Mouse (Mus musculus) Muller cell, postnatal 12 days (primary cell): ENCODE data around the gene Pdlim7.
A peak's percentile ranks its signal among the peaks of the same experiment; 100 is the strongest.

Source experiments
- DNase-seq: peaks from one replicate; pipeline ENCODE4 v3.0.0-alpha.2; 2015; ENCODE audit errors: inconsistent ontology term

Gene Pdlim7

DNA sequence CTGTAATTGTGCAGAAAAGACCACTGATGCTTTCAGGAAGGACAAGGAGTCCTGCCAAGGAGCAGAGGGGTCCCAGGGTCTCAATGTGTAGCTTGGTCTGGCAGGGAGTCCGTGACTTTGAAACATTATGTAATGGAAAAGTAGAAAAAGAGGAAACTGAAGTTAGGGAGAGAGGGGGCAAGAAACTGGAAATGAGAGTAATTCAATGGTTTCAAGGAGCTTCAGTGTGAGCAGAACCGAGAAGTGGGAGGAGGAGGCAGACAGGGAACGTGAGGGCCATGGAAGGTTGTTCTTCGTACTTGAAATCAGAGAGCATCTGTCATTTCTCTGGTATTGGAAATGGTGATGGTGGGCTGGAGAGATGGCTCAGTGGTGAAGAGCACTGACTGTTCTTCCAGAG is 6.1 kb upstream of the Pdlim7 start:
- DNase-seq: no peak

DNA sequence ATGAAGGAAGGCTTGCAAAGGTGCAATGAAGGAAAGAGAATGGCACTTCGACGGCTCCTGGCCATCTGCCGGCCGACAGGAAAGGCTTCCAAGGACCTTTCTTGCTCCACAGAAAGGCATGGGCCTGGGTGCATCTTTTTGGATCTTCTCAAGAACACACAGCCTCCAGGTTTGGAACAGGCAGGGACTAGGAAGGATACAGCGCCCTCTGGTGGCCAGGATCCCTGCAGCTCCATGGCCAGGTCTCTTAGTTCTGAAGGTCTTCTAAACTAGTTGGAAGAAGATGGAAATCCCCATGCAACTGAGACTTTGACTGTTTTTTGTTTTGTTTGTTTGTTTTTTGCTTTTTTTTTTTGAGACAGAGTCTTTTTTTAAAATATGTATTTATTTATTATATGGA is 3.5 kb upstream of the Pdlim7 start:
- DNase-seq: peak; percentile 77

DNA sequence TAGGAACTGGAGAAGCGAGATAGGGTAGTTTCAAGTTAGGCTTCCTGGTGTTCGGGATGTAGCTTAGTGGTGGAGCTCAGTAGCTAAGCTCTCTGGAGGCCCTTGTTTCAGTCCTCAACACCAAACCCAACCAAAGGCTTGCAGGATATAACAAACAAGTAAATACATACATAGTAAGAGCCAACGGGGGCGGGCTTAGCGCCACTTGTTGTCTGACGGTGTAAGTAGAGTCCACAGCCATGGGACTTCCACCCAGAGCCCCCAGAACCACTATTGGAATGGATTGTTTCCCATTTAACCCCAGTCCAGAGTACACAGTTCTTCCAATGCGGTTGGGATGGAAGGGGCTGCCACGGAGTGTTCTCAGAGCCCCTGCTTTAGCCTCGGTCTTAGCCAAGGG is 352 bp upstream of the Pdlim7 start:
- DNase-seq: no peak

DNA sequence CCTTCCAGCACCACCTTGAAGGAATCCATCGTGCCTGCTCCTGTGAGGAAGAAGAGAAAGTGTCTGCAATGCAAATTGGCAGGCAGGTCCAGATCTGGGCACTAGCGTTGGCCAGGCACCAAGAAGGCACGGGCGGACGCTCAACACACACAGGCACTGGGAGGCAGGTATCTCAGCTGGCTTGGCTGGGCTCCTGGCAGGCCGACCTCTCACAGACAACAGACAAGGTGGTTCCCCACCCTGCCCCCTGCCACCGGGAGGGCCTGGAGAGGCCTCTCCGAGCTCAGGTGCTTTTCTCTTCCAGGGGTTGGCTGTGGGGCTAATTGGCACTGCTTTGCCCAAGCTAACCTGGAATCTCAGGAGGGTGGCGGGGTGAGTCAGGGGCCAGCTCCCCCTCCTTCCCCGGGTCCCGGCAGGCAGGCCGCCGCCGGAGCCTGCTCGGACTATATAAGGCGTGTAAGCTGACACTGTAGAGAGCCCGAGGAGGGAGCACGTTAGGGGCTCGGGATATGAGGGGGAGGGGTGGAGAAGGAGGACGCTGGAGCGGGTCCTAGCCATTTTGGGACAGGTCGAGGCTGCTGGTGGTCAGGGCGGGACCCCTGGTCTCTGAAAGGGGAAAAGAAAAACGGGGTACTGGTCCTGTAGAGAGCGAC is 971 bp downstream of the Pdlim7 start:
- peak; percentile 81 for DNase-seq

DNA sequence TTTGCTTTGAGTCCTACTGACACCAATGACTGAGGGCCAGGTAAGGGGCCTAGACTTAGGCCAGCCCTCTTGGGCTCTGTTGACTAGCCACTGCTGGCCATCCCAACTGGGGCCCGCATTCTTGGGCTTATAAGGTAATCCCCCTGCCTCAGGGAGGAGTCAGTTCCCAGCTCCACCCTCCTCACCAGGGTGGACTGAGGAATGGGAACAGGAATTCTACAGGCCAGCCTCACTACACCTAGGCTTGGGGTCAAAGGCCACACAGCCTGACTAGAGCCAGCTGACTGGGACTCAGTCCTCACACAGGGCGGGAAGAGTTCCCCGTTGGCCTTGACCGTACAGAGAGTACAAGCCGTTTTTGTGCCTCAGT is 2.0 kb downstream of the Pdlim7 start:
- no peak for DNase-seq

DNA sequence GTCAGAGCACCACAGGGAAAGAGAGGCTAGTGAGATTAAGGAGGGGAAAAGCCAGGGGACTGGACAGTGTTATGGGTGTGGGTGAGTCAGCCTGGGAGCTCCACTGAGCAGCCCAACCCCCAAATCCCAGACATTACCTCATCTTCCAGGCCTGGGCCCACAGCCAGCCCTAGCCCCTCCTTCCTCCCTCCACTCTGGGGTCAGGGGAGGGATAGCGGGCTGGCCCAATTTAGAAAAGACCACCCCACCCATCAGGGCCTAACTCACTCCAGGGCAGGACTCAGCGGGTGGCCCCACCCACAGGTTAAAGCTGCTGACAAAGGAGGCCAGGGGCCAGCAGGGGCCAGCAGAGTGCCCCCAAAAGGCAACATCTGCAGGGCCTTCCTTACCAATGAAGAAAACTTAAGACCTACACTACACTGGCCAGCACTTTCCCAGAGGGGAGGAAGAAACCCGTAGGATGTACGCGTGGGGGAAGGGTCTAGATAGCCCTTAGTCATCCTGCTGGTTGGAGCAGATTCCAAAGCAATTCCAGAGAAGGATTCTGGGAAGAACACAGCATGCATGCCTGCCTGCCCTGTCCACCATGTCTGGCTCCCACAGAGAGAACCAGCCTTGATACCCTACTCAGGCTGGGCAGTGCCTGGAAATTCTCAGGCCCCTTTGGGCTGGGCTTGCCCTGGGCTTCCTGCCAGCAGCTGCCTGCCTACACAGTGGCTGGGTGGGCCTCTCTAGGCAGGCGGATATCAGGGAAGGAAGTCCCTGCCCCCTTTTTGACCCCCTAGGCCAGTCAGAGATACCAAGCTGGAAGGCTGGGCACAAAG is 2.6 kb downstream of the Pdlim7 start:
- peak; percentile 97 for DNase-seq

DNA sequence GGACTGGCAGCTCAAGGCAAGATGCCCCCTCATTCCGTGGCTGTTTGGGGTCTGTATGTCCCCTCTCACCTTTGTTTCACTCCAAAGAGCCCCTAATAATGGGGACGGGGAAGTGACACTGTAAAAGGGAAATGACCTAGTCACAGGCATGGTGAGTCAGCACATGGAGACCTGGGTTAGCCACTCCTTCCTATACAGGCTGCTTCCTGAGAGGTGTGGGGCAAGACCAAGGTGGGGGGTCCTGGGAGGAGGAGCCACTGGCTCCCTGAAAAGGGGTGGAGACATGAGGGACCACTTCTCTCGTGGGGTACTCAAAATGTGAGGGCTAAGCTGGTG is 3.2 kb downstream of the Pdlim7 start:
- DNase-seq: no peak

DNA sequence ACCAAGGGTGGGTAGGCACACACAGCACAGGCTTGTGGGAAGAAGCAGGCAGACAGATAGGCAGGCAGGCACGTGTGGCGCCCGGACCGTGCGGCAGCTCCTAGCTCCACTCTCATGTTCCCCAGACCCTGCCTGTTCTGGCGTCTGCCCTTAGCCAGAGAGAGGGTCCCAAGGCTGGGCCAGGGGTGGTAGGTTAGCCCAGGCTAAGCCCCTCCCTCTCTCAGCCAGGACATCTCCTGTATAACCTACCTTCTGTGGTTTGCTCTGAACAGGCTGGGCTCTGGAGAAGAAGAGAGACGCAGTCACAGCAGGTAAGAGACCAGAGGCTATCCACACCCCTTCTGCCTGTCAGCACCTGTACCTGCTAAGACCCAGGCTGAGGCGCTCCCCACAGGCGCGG is 4.9 kb downstream of the Pdlim7 start:
- DNase-seq: no peak

DNA sequence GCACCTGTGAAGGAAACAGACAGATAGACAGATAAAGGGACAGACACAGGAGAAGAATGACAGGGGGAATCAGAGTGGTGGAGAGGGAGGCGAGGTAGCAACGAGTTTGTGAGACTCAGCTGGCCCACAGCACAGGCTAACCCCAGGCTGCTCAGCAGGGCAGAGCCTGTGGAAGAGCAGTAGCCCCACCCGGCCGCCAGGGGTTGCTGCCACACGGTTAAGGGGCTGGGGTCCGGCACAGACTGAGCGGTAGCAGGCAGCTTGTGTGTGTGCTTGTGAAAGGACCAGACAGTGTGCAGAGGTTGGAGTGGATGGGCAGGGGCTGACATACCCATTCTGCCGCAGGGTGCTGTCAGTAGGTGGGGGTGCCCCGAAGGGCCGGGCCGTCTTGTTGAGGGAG is 5.6 kb downstream of the Pdlim7 start:
- DNase-seq: no peak

DNA sequence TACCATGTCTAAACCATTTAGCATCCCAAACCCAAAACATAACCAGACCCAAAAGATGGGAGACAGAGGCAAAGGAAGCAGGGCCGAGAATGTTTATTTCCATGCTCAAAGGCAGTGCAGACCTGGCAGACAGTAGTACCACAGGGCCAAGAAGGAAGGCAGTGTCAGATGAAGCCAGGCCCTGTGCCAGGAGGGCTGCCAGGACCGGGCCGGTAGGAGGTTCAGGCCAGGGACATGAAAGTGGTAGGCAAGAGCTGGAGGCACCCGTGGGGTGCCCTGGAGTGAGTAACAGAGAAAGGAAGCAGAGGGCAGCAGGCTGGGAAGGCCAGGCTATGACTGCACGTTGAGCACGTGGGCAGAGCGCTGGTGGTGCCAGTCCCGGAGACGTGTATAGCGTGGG is 6.8 kb downstream of the Pdlim7 start:
- peak; percentile 55 for DNase-seq

DNA sequence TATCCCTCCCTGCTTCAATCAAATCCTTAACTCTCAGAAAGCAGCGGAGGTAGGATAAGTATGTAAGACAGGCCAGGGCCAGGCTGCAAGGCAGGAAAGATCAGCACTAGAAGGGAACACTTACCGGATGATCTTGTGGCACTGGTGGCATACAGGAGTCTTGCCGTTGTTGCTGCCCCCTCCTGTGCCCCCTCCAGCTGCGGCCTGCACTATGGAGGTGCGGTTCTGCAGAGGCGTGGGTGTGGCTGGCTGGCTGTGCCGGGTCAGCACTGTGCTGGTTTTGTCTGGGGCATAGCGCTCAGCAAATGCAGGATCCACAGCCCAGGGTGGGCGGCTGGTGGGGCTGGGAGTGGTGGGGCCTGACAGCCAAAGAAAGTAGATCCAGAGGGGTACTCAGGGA is 7.7 kb downstream of the Pdlim7 start:
- no peak for DNase-seq

DNA sequence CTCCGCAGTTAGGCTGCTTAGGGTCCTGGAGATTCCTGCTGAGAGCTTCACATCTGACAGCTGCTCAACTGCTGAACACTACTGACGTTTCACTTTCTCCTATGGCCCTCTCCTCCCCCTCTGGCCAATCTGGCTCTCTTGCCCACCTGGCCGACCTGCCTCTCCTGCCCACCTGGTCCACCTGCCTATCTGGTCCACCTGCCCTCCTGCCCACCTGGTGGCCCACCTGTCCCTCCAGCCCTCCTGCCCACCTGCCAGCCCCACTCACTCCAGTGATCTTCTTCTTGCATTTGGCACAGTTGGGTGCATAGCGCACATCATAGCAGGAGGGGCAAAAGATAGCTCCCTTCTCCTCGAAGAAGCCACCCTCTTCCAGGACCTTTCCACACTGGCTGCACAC is 9.1 kb downstream of the Pdlim7 start:
- DNase-seq: no peak

DNA sequence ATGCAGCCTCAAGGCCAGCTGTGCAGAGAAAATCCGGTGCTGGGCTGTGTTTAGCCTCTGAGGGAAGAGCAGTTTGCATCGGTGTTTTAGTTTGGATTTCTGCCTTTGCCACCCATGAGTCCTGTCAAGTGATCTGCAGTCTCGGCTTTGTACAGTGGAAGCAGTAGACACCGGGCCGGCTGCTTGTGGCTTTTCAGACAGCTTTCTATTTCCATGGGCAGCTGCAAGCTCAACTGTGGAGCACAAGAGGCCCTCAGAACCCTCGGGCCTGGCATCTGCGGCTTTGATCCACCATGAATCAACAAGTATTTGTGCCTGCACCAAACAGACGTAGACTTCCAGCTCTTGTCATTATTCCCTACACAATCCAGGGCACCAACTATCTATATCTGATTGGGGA is 11.1 kb downstream of the Pdlim7 start:
- no peak for DNase-seq

DNA sequence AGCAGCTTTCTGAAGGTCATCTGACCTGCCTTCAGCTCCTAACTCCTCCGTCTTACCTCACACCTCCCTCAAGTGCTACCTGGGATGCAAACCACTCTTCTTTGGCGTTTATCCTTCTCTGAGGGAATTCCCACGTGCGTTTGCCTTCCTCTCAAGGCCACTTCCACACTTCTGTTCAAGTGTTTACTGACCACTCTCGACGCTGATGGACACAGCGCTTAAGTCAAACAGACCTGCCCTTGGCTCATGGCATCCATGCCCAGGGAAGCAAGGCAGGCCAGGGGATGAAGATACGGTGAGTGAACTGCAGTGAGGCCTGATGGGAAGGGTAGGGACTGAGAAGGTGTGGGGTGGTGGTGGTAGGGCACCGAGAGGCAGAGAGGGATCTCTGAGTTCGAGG is 12.9 kb downstream of the Pdlim7 start:
- no peak for DNase-seq

DNA sequence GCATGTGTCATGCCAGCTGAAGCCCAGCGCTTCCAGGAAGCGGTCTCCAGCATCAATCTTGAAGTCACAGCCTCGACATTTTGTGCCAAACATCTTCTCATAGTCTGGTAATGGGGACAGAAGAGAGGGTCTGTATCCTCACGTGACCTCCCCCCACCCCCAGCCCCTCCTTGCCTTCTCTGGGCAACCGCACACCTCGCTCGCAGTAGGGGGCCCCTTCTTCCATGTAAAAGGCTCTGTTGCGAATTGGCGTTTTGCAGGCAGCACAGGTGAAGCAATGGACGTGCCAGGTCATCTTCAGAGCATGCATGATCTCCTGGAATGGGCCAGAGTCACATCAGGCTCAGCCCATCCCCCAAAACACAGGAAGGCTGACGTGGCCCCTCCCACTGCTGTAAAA is 14.6 kb downstream of the Pdlim7 start:
- no peak for DNase-seq

DNA sequence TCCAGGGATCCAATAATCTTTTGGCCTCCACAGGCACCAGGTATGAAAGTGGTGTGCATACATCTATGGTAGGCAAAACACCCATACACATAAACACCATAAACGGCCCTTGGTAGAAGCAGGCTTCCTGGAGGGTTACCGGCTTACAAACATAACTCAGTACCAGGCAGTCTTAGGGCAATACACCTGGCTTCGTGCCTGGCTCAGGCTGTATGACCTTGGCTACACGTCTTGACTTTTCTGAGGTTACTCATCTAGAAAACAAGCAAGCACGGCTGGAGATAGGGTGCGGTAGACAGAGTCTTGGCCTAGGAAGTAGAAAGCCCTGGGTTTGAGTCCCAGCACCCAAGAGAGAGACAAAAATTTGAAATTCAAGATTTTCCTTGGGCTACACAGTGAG is 16.8 kb downstream of the Pdlim7 start:
- no peak for DNase-seq

DNA sequence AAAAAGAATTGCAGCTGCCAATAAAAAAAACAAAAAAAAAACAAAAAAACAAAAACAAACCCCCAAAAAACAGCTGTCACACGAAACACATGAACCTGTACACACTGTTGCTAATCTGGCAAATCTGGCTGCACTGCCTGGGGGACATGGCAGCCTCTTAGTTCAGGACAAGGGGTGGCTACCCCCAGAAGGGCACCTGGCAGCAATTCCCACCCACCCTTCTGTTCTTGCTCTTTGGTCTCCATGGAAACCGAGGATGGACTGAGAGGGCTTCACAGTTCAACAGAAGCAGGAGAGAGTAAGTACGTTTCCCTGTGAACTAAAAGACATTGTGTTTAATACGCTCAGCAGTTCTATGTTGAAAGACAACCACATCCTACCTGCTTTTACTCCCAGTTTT is 17.8 kb downstream of the Pdlim7 start:
- DNase-seq: no peak

DNA sequence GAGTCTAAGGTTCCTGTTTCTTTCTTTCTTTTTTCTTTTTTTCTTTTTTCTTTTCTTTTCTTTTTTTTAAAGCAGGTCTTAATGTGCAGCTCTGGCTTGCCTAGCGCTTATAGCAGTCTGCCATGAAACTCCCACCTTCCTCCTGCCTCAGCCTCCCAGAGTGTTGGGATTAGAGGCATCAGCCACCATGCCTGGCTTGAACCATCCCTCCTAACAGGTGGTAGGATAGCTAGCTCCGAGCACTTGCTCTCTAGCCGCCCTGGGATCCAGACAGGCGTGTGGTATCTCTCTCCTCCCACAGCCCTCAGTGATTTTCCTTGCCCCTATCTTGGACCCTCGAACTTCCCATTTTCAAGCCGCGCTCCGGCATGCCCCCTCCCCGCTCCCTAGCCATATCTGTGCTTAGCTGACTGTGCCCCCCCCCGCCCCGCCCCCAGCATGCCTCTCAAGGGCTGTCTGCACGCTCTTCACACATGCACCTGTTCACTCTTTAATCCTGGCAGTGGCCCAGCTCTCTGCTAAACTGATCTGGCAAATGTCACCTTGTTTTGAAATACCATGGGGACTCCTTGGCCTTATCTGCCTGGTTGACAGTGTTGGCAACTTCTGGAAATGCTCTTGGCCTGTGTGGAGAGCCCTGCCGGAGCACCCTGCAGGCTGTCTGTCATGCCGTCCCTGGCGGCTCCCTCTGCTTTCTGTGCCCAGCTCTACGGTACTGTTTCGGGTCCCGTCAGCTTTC is 18.4 kb downstream of the Pdlim7 start:
- no peak for DNase-seq

DNA sequence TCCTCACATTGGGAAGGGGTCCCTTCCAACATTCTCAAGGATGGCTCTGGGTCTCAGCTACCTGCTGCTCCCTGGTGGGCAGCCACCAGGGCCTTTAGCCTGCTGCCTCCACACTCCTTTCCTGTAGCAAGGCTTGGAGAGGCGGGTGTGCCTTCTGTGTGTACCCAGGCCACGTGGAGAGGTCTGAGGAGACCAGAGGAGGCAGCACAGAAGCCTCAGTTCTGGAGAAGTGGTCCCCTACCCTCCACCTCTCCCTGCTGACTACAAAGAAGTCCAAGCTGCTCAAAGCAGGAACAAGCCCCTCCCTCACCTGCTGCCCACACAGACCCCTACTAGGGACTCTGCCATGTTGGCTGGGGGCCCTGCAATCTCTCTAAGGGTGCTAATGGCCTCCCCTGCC is 19.2 kb downstream of the Pdlim7 start:
- DNase-seq: no peak

DNA sequence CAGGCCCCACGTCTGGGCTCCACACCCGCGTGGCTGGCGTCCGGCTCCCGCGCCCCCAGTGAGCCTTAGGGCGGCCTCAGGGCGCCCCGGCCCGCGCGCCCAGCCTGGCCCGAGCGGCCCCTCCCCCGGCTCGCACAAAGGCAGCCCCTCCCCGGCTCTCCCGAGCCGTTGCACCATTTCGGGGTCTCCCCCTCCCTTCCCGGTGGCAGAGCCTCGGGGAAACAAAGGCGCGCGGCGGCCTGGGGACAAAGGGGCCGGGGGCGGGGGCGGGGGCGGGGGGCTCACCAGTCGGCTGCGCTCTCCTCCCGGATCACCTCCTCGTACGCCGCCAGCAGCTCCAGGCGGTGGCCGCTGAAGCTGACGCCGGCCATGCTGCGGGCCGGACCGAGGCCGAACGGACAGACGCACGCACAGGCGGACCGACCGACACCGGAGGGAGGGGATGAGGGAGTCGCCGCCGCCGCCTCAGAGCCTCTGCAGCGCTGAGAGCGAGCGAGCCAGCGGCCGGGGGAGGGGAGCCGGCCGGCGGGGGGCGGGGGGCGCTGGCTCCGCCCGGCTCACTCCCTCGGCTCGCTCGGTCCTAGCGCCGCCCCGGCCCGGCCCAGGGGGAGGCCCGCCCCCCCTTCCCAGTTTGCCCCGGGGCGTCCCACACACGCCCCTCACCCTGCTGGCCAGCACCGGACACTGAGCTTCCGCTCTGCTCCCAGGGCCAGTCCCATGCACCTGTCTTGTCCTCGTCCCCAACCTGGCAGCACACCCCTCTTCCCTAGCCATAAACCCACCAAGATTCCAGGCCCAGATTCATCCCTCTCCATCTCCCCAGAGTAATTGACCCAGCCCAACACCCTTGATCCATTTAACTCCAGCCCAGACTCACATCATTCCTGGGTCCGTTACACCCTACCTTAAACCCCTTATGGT is 25.6 kb downstream of the Pdlim7 start, which contains the start of gene Dbn1:
TSS of gene Dbn1 (minus strand) at position 534 of the 921 bp plus-strand sequence.
- DNase-seq: peak; percentile 77

DNA sequence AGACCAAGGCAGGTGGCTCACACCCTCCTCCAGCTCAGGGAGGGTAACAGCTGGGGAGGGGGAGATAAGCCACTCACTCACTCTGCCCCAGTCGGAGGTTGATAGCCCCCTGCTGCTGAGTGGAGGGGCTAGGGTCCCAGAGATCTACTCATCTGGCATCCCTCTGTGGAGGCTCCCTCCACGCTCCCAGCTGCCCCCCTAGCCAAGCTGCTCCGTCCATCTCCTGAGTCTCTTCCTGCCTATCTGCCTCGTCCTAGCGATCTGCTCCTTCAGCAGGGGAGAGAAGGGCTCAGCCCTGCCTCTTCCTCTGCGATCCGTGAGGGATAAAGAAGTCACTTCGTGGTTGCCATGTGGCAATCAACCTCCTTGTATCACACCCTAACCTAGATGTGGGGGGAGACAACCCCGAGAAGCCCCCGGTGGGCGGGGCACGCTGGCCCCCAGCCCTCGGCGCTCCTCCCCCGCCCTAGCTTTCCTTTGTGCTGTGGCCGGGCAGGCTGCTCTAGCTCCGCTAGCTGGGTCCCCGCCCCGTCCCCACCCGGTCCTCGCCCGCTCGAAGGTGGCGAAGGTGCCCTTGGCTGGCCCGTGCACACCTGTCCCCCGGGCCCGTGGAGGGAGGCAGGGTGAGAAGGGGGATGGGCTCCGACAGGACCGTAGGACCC is 26.4 kb downstream of the Pdlim7 start:
- peak; percentile 64 for DNase-seq
